Mouse (Mus musculus): ENCODE results near the gene Fhit. TPM values are rescaled to one million over a fixed set of nuclear protein-coding genes. Genes with fewer than 3 reads are reported as not detected.

Gene Fhit
- polyA plus RNA-seq, 1 experiment from 2014 or later, result 6.1 TPM

GRCm38 (mm10) chr14:10659326-10659725 lies 502.5 kb downstream of the Fhit start:
- no peaks in the 10 kb centered on the region for H3K9me3 ChIP-seq
- H3K4me3 ChIP-seq, result no peak overlapping the region
- H3K4me1 ChIP-seq, result no peaks in the 10 kb centered on the region
- H3K27me3 ChIP-seq, result no peaks in the 10 kb centered on the region
- H3K9ac ChIP-seq (replicated peaks), result no peak overlapping the region
- H3K4me2 ChIP-seq (replicated peaks), result no peak overlapping the region
- H3K27ac ChIP-seq (replicated peaks), result no peak overlapping the region
- no peaks in the 10 kb centered on the region for H3K36me3 ChIP-seq
- no peak for ATAC-seq (replicated peaks)
- 41% methylated on average over 2 of the region's 2 CpGs for WGBS

- Histone ChIP-seq H3K27ac (replicated peaks) (no peak overlapping the region), H3K36me3 (no peaks in the 10 kb centered on the region), H3K27me3 (no peaks in the 10 kb centered on the region), H3K9ac (replicated peaks) (no peak overlapping the region), H3K4me1 (no peaks in the 10 kb centered on the region), H3K4me3 (no peak overlapping the region), H3K4me2 (replicated peaks) (no peak overlapping the region), H3K9me3 (no peaks in the 10 kb centered on the region)
- no peak for ATAC-seq (replicated peaks)
- WGBS, result 94% methylated on average over 1 of the region's 1 CpGs
Measured at GRCm38 (mm10) chr14:10658219-10658618, 503.6 kb downstream of the Fhit start.

DNA sequence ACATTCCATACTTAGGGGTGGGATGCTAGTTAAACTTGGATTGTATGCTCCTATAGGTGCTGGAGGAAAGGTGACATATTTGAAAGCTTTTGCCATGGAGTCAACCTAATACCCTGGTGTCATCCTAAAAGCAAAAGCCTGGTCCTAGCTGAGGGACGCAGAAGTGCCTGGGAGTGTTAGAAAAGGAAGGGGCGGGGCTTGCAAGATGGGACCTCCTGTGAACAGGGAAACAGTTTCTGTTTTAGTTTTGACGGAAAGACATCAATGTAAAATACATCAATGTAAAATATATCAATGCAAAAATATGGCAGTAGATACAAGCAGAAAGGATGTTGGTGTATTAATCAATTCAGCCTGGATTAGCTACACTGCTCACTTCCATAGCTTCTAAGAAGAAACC lies 504.5 kb downstream of the Fhit start:
- no peaks in the 10 kb centered on the region for H3K4me1 ChIP-seq
- no peaks in the 10 kb centered on the region for H3K9me3 ChIP-seq
- WGBS, result 86% methylated on average over 3 of the region's 3 CpGs
- no peak overlapping the region for H3K27ac ChIP-seq (replicated peaks)
- H3K36me3 ChIP-seq, result no peaks in the 10 kb centered on the region
- no peak overlapping the region for H3K4me2 ChIP-seq (replicated peaks)
- no peaks in the 10 kb centered on the region for H3K27me3 ChIP-seq
- no peak overlapping the region for H3K9ac ChIP-seq (replicated peaks)
- no peak overlapping the region for H3K4me3 ChIP-seq
- ATAC-seq (replicated peaks), result no peak

DNA sequence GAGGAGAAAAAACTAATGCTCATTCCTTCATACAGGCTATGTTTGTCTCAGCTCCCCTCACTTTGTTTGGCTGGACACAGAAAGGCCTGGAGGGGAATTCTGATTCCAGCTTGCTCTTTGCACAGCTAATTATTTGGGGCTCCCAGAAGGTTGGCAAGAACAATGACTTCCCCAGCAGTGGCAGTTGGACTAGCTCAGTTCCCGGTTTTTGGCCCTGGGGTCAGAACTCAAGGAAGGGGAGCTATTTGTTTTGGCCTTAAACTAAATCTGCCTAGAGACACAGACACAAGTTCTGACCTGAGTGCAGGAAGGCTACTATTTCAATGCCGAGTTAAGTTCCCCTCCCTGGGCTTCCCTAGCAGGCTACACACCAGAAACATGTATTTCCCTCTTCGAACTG lies 506.0 kb downstream of the Fhit start:
- H3K27ac ChIP-seq (replicated peaks), result no peak overlapping the region
- no peak overlapping the region for H3K9ac ChIP-seq (replicated peaks)
- no peak overlapping the region for H3K4me3 ChIP-seq
- 42% methylated on average over 3 of the region's 3 CpGs for WGBS
- H3K4me2 ChIP-seq (replicated peaks), result no peak overlapping the region
- no peak for ATAC-seq (replicated peaks)
- no peaks in the 10 kb centered on the region for H3K4me1 ChIP-seq
- H3K9me3 ChIP-seq, result no peaks in the 10 kb centered on the region
- no peaks in the 10 kb centered on the region for H3K27me3 ChIP-seq
- no peaks in the 10 kb centered on the region for H3K36me3 ChIP-seq

DNA sequence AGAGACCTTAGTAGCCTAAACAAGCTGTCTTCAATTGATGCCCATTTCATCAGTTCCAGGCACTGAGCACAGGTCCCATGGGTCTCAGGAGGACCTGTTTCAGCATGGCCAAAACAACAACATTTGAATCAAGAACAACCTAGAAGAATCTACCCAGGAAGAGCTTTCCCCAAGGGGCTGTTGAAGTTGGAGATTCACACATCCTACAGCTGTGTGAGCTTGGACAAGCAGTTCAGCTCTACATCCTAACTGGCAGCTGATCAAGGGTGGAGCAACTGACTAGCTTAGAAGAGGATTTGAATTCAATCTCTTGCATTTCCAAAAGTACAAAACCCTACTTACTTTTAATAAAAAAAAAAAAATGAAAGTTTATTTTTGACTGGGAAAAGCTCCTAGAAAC lies 514.0 kb downstream of the Fhit start:
- Histone ChIP-seq H3K9me3 (no peaks in the 10 kb centered on the region), H3K9ac (replicated peaks) (no peak overlapping the region), H3K4me2 (replicated peaks) (no peak overlapping the region), H3K27me3 (no peaks in the 10 kb centered on the region), H3K4me3 (no peak overlapping the region), H3K27ac (replicated peaks) (no peak overlapping the region), H3K36me3 (no peaks in the 10 kb centered on the region), H3K4me1 (peaks cover 6% of the 10 kb centered on the region; the same call in 1 of the 2 replicates)
- ATAC-seq (replicated peaks), result no peak

DNA sequence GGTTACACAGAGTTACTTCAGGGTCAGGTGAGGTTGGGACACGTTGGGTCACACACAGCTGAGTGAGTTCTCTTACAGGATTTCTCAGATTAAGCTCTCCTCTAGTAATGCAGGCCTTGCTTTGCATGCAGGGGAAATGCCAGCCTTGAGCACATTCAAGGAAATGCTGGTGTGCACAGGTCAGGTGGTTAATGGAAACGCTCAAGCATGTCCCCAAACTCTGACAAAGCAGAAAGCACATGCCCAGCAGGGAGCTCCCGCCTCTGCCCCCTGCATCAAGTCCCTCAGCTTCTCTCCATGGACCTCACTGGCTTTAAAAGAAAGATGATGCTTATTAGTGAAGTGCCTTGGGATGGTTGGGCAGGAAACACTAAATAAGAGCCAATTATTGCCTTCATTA lies 530.1 kb downstream of the Fhit start:
- H3K4me1 ChIP-seq, result peaks cover 3% of the 10 kb centered on the region; the same call in 1 of the 2 replicates
- no peak for ATAC-seq (replicated peaks)
- H3K4me2 ChIP-seq (replicated peaks), result no peak overlapping the region
- no peaks in the 10 kb centered on the region for H3K27me3 ChIP-seq
- H3K36me3 ChIP-seq, result no peaks in the 10 kb centered on the region
- 28% methylated on average over 3 of the region's 3 CpGs for WGBS
- H3K27ac ChIP-seq (replicated peaks), result no peak overlapping the region
- H3K4me3 ChIP-seq, result no peak overlapping the region
- H3K9ac ChIP-seq (replicated peaks), result no peak overlapping the region
- H3K9me3 ChIP-seq, result no peaks in the 10 kb centered on the region; the same call in 1 of the 2 replicates

DNA sequence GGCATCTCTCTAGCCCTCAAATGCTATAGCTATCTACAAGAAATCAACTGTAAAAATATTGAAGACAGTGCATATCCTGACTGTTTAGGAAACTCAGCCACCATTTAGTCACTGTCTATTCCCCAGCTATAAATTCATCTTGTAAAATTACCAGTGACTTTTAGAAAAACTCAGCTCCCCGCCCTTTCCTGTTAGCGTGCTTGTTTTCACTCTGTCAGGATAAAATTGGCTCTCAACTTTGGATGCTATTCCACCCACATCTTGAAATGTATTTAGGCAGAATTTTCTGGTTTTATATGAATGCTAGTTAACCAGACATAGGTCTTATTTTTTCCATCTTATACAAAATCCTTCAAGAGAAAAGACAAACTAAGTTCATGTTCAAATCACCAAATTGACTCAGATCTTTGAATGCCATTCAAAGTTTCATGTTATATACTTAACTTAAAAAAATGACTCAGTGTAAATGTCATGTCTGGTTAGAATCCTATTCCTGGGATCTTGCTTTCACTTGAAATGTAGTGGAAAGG lies 530.9 kb downstream of the Fhit start:
- Histone ChIP-seq H3K36me3 (no peaks in the 10 kb centered on the region), H3K4me3 (no peak overlapping the region), H3K27me3 (no peaks in the 10 kb centered on the region), H3K4me1 (peaks cover 3% of the 10 kb centered on the region; the same call in 1 of the 2 replicates), H3K4me2 (replicated peaks) (no peak overlapping the region), H3K27ac (replicated peaks) (no peak overlapping the region), H3K9ac (replicated peaks) (no peak overlapping the region), H3K9me3 (no peaks in the 10 kb centered on the region; the same call in 1 of the 2 replicates)
- no peak for ATAC-seq (replicated peaks)
- 77% methylated on average over 2 of the region's 2 CpGs for WGBS

DNA sequence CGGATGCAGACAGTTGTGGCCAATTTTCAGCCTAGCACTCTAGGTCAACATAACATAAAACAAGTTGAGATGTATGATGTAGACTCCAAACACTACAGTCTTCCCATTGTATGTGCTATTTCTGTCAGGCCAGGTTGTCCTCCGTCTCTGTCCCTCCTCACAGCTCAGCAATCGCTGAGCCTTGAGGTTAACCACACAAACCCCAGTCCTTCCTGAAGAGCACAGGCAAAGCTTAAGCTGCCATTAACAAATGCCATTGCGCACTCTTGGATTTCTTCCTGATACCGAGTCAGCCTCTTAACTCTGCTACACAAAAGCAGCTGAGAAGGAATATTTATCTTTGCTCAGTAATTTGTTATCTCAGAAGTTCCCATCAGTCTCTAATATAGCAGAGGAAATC lies 568.4 kb downstream of the Fhit start:
- 85% methylated on average over 5 of the region's 5 CpGs for WGBS
- Histone ChIP-seq H3K9me3 (no peaks in the 10 kb centered on the region), H3K36me3 (no peaks in the 10 kb centered on the region), H3K27ac (replicated peaks) (no peak overlapping the region), H3K4me2 (replicated peaks) (no peak overlapping the region), H3K4me3 (no peak overlapping the region), H3K27me3 (no peaks in the 10 kb centered on the region), H3K4me1 (no peaks in the 10 kb centered on the region), H3K9ac (replicated peaks) (no peak overlapping the region)
- ATAC-seq (replicated peaks), result no peak

DNA sequence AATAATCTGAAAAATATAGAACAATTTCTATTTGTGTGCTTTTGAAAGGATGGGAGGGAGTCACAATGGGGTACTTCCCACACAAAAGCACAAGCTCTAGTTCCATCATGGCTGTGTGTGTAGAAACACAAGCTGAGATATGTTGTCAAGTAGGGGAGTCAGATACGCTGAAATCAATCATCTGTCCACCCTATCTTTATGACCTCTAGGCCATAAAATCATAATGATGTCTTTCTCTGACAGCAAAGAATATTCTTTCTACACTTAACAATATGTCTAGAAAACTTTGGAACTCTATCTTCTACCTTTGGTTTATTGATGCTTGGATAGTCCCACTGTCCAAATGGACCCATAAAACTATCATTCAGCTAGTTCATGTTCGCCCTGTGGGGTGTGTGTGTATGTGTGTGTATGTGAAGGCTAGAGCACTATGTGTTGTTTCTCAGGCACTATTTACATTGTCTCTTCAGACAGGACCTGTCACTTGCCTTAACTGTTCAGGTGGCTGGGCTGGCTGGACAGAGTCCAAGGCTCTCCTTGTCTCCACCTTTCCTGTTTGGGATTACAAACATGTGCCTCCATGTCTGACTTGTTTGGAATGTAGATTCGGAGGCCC lies 592.8 kb downstream of the Fhit start:
- no peaks in the 10 kb centered on the region for H3K27me3 ChIP-seq
- H3K9ac ChIP-seq (replicated peaks), result no peak overlapping the region
- H3K4me3 ChIP-seq, result no peak overlapping the region
- WGBS, result 93% methylated on average over 3 of the region's 3 CpGs
- no peak overlapping the region for H3K27ac ChIP-seq (replicated peaks)
- ATAC-seq (replicated peaks), result no peak
- no peaks in the 10 kb centered on the region for H3K9me3 ChIP-seq
- H3K4me1 ChIP-seq, result no peaks in the 10 kb centered on the region
- no peaks in the 10 kb centered on the region for H3K36me3 ChIP-seq
- no peak overlapping the region for H3K4me2 ChIP-seq (replicated peaks)

DNA sequence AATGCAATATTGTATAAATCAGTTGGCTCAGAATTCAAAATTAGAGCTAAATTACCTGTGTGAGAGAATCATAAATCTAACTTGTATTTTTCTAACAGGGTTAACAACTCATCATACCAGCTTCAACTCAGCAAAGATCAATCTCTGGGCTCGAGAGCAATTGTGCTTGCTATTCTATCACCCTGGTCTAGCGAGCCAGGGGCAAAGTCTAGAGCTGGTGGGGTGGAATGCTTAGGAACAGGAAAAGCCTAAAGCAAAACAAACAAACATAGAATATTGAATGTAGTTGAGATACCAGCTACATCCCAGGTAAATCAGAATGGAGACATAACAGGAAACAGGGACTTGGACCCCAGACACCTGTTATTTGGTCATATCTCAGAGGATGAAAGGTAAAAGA lies 594.1 kb downstream of the Fhit start:
- no peak overlapping the region for H3K4me3 ChIP-seq
- H3K4me1 ChIP-seq, result no peaks in the 10 kb centered on the region
- no peak overlapping the region for H3K9ac ChIP-seq (replicated peaks)
- 87% methylated on average over 2 of the region's 2 CpGs for WGBS
- no peak for ATAC-seq (replicated peaks)
- no peaks in the 10 kb centered on the region for H3K36me3 ChIP-seq
- no peaks in the 10 kb centered on the region for H3K27me3 ChIP-seq
- no peaks in the 10 kb centered on the region for H3K9me3 ChIP-seq
- H3K27ac ChIP-seq (replicated peaks), result no peak overlapping the region
- H3K4me2 ChIP-seq (replicated peaks), result no peak overlapping the region

- no peak for ATAC-seq (replicated peaks)
- WGBS, result 27% methylated on average over 6 of the region's 6 CpGs
Measured at GRCm38 (mm10) chr14:10554755-10555154, 607.1 kb downstream of the Fhit start.

DNA sequence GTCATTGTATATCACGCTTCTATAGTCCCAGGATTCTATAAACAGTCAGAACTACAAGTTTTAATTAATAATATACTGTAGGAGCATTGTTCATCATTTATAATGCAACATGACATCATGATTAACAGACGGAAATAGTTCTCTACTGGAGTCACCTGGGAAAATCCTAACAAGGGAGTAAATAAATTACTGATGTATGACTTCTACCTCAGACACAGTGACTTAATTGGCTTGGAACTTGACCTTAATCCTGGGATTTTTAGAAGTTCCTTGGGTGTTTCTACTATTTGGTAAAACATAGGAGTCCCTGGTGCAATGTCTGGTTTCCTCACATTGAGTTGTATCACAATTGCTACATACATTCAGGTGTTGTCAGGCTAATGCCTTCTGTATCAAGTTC lies 613.2 kb downstream of the Fhit start:
- 87% methylated on average over 2 of the region's 2 CpGs for WGBS
- no peaks in the 10 kb centered on the region for H3K9me3 ChIP-seq
- no peak overlapping the region for H3K4me2 ChIP-seq (replicated peaks)
- H3K9ac ChIP-seq (replicated peaks), result no peak overlapping the region
- no peak for ATAC-seq (replicated peaks)
- no peak overlapping the region for H3K27ac ChIP-seq (replicated peaks)
- no peaks in the 10 kb centered on the region for H3K4me1 ChIP-seq
- H3K4me3 ChIP-seq, result no peak overlapping the region
- no peaks in the 10 kb centered on the region for H3K27me3 ChIP-seq
- no peaks in the 10 kb centered on the region for H3K36me3 ChIP-seq

More at GRCm38 (mm10) chr14:10554755-10555154, 607.1 kb downstream of the Fhit start:
- H3K27ac ChIP-seq (replicated peaks), result no peak overlapping the region
- H3K4me3 ChIP-seq, result no peak overlapping the region
- no peaks in the 10 kb centered on the region for H3K27me3 ChIP-seq
- no peaks in the 10 kb centered on the region for H3K4me1 ChIP-seq
- H3K9me3 ChIP-seq, result no peaks in the 10 kb centered on the region
- no peak overlapping the region for H3K9ac ChIP-seq (replicated peaks)
- no peak overlapping the region for H3K4me2 ChIP-seq (replicated peaks)
- no peaks in the 10 kb centered on the region for H3K36me3 ChIP-seq

GRCm38 (mm10) chr14:10545916-10546315 lies 615.9 kb downstream of the Fhit start:
- Histone ChIP-seq H3K4me1 (no peaks in the 10 kb centered on the region), H3K4me3 (no peak overlapping the region), H3K36me3 (no peaks in the 10 kb centered on the region), H3K27me3 (no peaks in the 10 kb centered on the region), H3K9me3 (no peaks in the 10 kb centered on the region), H3K4me2 (replicated peaks) (no peak overlapping the region), H3K27ac (replicated peaks) (no peak overlapping the region), H3K9ac (replicated peaks) (no peak overlapping the region)
- 47% methylated on average over 3 of the region's 3 CpGs for WGBS
- no peak for ATAC-seq (replicated peaks)

Data from forebrain, embryonic 15.5 days (tissue).